Comparison of ENCODE assay signal across 39 mouse cellular contexts in genomic region chr11:4247201-4247959, GRCm38 (mm10). TPM values are rescaled to one million over a fixed set of nuclear protein-coding genes. Genes with fewer than 3 reads are reported as not detected.
DNase-seq lines count a peak whose midpoint lies in the region; ATAC-seq and TF ChIP-seq lines count a peak whose summit lies in the region.
"Had no signal": no experiment of that assay in that cellular context is flagged by ENCODE, and none has a peak within 500 bp of the region (broad histone marks: within the 10 kb centered on the region; RNA-seq: fewer than 3 reads in every experiment).

No protein-coding gene starts in this region.

- DNase-seq in thymus, postnatal 14 days: peak; percentile 32
- no peak for DNase-seq in thymus, adult 18-20 months
- DNase-seq in ES-E14 (ENCODE audit: low read depth, low spot score): no peak
- no peak for DNase-seq in embryo, embryonic 10.5 days (ENCODE audit: low spot score)
- DNase-seq in urinary bladder, postnatal 36 days (ENCODE audit: low spot score in 2 of 2): no peak
- DNase-seq: adrenal gland, adult 2 months; adrenal gland, postnatal 36 days; cerebellum, adult 11 months; cerebellum, adult 9-10 months; cerebellum, postnatal 36 days; embryo, embryonic 11 days; gastrocnemius, postnatal 36 days; heart, adult 2 months; heart, postnatal 10 days; kidney, adult 18-20 months; kidney, postnatal 36 days; lung, embryonic 14.5 days; lung, postnatal 14 days; right cerebral cortex, postnatal 4 days had no signal

- no peaks in the 10 kb centered on the region for H3K36me3 ChIP-seq in ES-E14 (ENCODE audit: control insufficient read depth, insufficient read depth, low read length, poor library complexity, severe bottlenecking)
- H3K36me3 ChIP-seq: embryonic facial prominence, embryonic 12.5 days; heart, embryonic 13.5 days; limb, embryonic 12.5 days; liver, embryonic 15.5 days; midbrain, embryonic 15.5 days; neural tube, embryonic 13.5 days had no signal

- peak overlapping the region; percentile 67 for H3K27ac ChIP-seq in ES-E14 (ENCODE audit: insufficient read depth, low read depth, low read length, poor library complexity, severe bottlenecking)
- H3K27ac ChIP-seq: embryonic facial prominence, embryonic 12.5 days; heart, adult 2 months; heart, embryonic 13.5 days; hindbrain, embryonic 14.5 days; layer of hippocampus, adult 2 months; left cerebral cortex, adult 2 months; limb, embryonic 12.5 days; liver, embryonic 15.5 days; midbrain, embryonic 15.5 days; neural tube, embryonic 13.5 days had no signal

- peak; percentile 78 for ATAC-seq in CD4-positive, CD25-positive, alpha-beta regulatory T cell, adult 4 months
- peak; percentile 72 for ATAC-seq in inflammation-experienced regulatory T-cells, adult 6 months
- ATAC-seq: forebrain, embryonic 14.5 days; midbrain, embryonic 15.5 days had no signal

- in situ Hi-C loops in ES-E14 (cut with MboI; ENCODE audit: low sequenced_read_pairs in 2 of 2, unreplicated experiment in 2 of 2): no loop called here

- no peaks in the 10 kb centered on the region for H3K9me3 ChIP-seq in ES-E14 (ENCODE audit: control insufficient read depth, insufficient read depth, low read depth, low read length)
- H3K9me3 ChIP-seq: embryonic facial prominence, embryonic 12.5 days; G1E; heart, embryonic 13.5 days; limb, embryonic 12.5 days; liver, embryonic 15.5 days; midbrain, embryonic 15.5 days; neural tube, embryonic 13.5 days had no signal

- H3K4me3 ChIP-seq in ES-E14 (ENCODE audit: insufficient read depth in 1 of 2, low read depth in 1 of 2, low read length in 2 of 2, poor library complexity in 1 of 2, severe bottlenecking in 1 of 2): no peak overlapping the region
- H3K4me3 ChIP-seq: embryonic facial prominence, embryonic 12.5 days; heart, adult 2 months; heart, embryonic 13.5 days; layer of hippocampus, adult 2 months; left cerebral cortex, adult 2 months; limb, embryonic 12.5 days; liver, embryonic 15.5 days; midbrain, embryonic 15.5 days; neural tube, embryonic 13.5 days had no signal

- H3K4me1 ChIP-seq in ES-E14 (ENCODE audit: control insufficient read depth in 2 of 2, insufficient read depth in 2 of 2, low read length in 2 of 2, poor library complexity in 1 of 2): peaks cover 7 to 9% of the 10 kb centered on the region in 2 experiments
- H3K4me1 ChIP-seq: embryonic facial prominence, embryonic 12.5 days; heart, embryonic 13.5 days; limb, embryonic 12.5 days; midbrain, embryonic 15.5 days; neural tube, embryonic 13.5 days had no signal

- no peak overlapping the region for H3K9ac ChIP-seq in ES-E14 (ENCODE audit: insufficient read depth, low read depth, low read length, poor library complexity, severe bottlenecking)
- H3K9ac ChIP-seq: embryonic facial prominence, embryonic 12.5 days; heart, embryonic 13.5 days; hindbrain, embryonic 14.5 days; limb, embryonic 12.5 days; liver, embryonic 15.5 days; lung, embryonic 14.5 days; midbrain, embryonic 15.5 days; neural tube, embryonic 13.5 days had no signal

TF ChIP-seq in ES-E14, 5 proteins besides CTCF, POLR2A, EP300 and RAD21:
- TF ChIP-seq HCFC1 (IDR thresholded peaks at IDR 0.05; ENCODE audit: borderline replicate concordance, insufficient read depth, low read length) (no peak), ZC3H11A (IDR thresholded peaks at IDR 0.05; ENCODE audit: borderline replicate concordance, low read depth, low read length) (no peak), MAFK (IDR thresholded peaks at IDR 0.05; ENCODE audit: insufficient read depth, low read depth, low read length) (no peak), CHD2 (IDR thresholded peaks at IDR 0.05; ENCODE audit: low read depth, low read length) (no peak), ZNF384 (IDR thresholded peaks at IDR 0.05; ENCODE audit: low read depth, low read length) (no peak)

RNA-seq across cellular contexts. Expression of gene Lif, which starts 10.0 kb away (rescaled TPM):
- polyA plus RNA-seq in CD4-positive, CD25-positive, alpha-beta regulatory T cell, adult 4 months (2017; shearing (Covaris generic)): 1 to 10 TPM; 1.8 to 2.7 TPM
- 6.6 and 7.9 TPM in 2 replicates for total RNA-seq in ES-E14 (2012; rRNA removed)
- polyA plus RNA-seq in inflammation-experienced regulatory T-cells, adult 6 months (2017; shearing (Covaris generic)): 1 to 10 TPM; 1.9 to 2.6 (median 2.5) TPM
- total RNA-seq: liver, adult 2 months had no signal
- polyA plus RNA-seq: forebrain, embryonic 14.5 days; hindbrain, embryonic 14.5 days; liver, embryonic 15.5 days; midbrain, embryonic 15.5 days; neural tube, embryonic 13.5 days had no signal

RNA-seq across cellular contexts. Expression of gene Osm, which starts 11.2 kb away (rescaled TPM):
- polyA plus RNA-seq in CD4-positive, CD25-positive, alpha-beta regulatory T cell, adult 4 months (2017; shearing (Covaris generic)): 10 to 100 TPM; 18.6 to 22.8 TPM
- 0.98 and 1.8 TPM in 2 replicates for total RNA-seq in ES-E14 (2012; rRNA removed)
- 10 to 100 TPM; 11.2 to 23.6 (median 16.6) TPM for polyA plus RNA-seq in inflammation-experienced regulatory T-cells, adult 6 months (2017; shearing (Covaris generic))
- total RNA-seq: gastrocnemius, adult 18-20 months; gastrocnemius, postnatal 36 days; heart, postnatal 10 days; layer of hippocampus, postnatal 14 days; left cerebral cortex, adult 2 months; liver, adult 2 months had no signal
- polyA plus RNA-seq: embryonic facial prominence, embryonic 12.5 days; heart, embryonic 13.5 days; hindbrain, embryonic 14.5 days; intestine, embryonic 14.5 days; kidney, embryonic 16.5 days; limb, embryonic 12.5 days; liver, adult 2 months; lung, embryonic 14.5 days; neural tube, embryonic 13.5 days; stomach, embryonic 14.5 days; testis, adult 2 months had no signal

RNA-seq across cellular contexts. Expression of gene Castor1, which starts 29.4 kb away (rescaled TPM):
- polyA plus RNA-seq in CD4-positive, CD25-positive, alpha-beta regulatory T cell, adult 4 months (2017; shearing (Covaris generic)): 10 to 100 TPM; 32.3 to 51.9 TPM
- total RNA-seq in ES-E14 (2012; rRNA removed): 45.5 and 72.0 TPM in 2 replicates
- polyA plus RNA-seq in inflammation-experienced regulatory T-cells, adult 6 months (2017; shearing (Covaris generic)): 10 to 100 TPM; 25.7 to 42.0 (median 37.8) TPM
